21 mouse cellular contexts compared by ENCODE assay signal in the genomic region with DNA sequence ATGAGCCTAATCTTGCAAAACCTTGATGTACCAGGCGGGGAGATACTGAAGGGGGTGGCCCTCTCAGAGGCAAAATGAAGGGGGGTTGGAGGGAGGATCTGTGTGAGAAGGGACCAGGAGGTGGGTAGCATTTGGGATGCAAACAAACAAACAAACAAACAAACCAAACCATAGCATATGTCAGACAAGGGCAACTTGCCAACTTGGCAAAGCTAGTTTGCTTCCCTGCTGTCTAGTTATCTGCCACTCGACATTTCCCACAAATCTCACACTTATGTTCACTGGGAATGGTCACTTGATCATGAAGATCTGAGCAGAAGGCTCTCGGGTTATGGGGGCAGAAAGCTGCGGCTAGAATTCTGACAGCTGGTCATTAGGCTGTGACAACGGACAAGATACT.
DNase-seq lines count a peak whose midpoint lies in the region; ATAC-seq lines count a peak whose summit lies in the region.
"Had no signal": no experiment of that assay in that cellular context is flagged by ENCODE, and none has a peak within 500 bp of the region (broad histone marks: within the 10 kb centered on the region; RNA-seq: fewer than 3 reads in every experiment).

No protein-coding gene starts in this region.

- WGBS in hindbrain, embryonic 16.5 days = 64% methylated on average over 5 of the region's 5 CpGs
- WGBS in hindbrain, embryonic 10.5 days = 88% methylated on average over 5 of the region's 5 CpGs

- H3K4me2 ChIP-seq in hindbrain, embryonic 16.5 days (ENCODE audit: low read length) = no peak overlapping the region
- H3K4me2 ChIP-seq: embryonic facial prominence, embryonic 15.5 days; heart, embryonic 11.5 days; limb, embryonic 12.5 days; liver, embryonic 13.5 days; lung, embryonic 15.5 days had no signal

- no peaks in the 10 kb centered on the region for H3K36me3 ChIP-seq in hindbrain, embryonic 16.5 days (ENCODE audit: control insufficient read depth, insufficient read depth, low read length)
- no peaks in the 10 kb centered on the region for H3K36me3 ChIP-seq in hindbrain, embryonic 10.5 days
- H3K36me3 ChIP-seq: embryonic facial prominence, embryonic 15.5 days; limb, embryonic 12.5 days; liver, embryonic 13.5 days; lung, embryonic 15.5 days; midbrain, embryonic 10.5 days had no signal

- H3K27ac ChIP-seq in hindbrain, embryonic 16.5 days (ENCODE audit: low read depth, low read length) = no peak overlapping the region
- H3K27ac ChIP-seq in hindbrain, embryonic 10.5 days = no peak overlapping the region
- H3K27ac ChIP-seq: embryonic facial prominence, embryonic 15.5 days; layer of hippocampus, adult 2 months; limb, embryonic 12.5 days; liver, embryonic 13.5 days; lung, embryonic 15.5 days; macrophage; midbrain, embryonic 10.5 days had no signal

- ATAC-seq in hindbrain, embryonic 16.5 days = peak; percentile 48; the same call in 1 of the 2 replicates
- ATAC-seq in cerebellum, adult (ENCODE audit: insufficient number of reproducible peaks, low FRiP score, low TSS enrichment) = peak; percentile 88
- ATAC-seq: inflammation-experienced regulatory T-cells, adult 6 months had no signal

- H3K4me3 ChIP-seq in hindbrain, embryonic 16.5 days (ENCODE audit: low read length) = no peak overlapping the region
- H3K4me3 ChIP-seq in hindbrain, embryonic 10.5 days = no peak overlapping the region
- H3K4me3 ChIP-seq: embryonic facial prominence, embryonic 15.5 days; layer of hippocampus, adult 2 months; limb, embryonic 12.5 days; liver, embryonic 13.5 days; lung, embryonic 15.5 days; midbrain, embryonic 10.5 days had no signal

- no peaks in the 10 kb centered on the region for H3K4me1 ChIP-seq in hindbrain, embryonic 16.5 days (ENCODE audit: control insufficient read depth, insufficient read depth, low read depth, low read length)
- H3K4me1 ChIP-seq in hindbrain, embryonic 10.5 days (replicated peaks) = no peaks in the 10 kb centered on the region
- H3K4me1 ChIP-seq: embryonic facial prominence, embryonic 15.5 days; limb, embryonic 12.5 days; liver, embryonic 13.5 days; lung, embryonic 15.5 days; midbrain, embryonic 10.5 days had no signal

- H3K9ac ChIP-seq in hindbrain, embryonic 16.5 days (ENCODE audit: low read depth, low read length) = no peak overlapping the region
- H3K9ac ChIP-seq: embryonic facial prominence, embryonic 15.5 days; limb, embryonic 12.5 days; liver, embryonic 13.5 days; lung, embryonic 15.5 days had no signal

- H3K9me3 ChIP-seq in hindbrain, embryonic 16.5 days (ENCODE audit: control insufficient read depth, low read length) = no peaks in the 10 kb centered on the region
- no peaks in the 10 kb centered on the region for H3K9me3 ChIP-seq in hindbrain, embryonic 10.5 days
- H3K9me3 ChIP-seq: embryonic facial prominence, embryonic 15.5 days; limb, embryonic 12.5 days; liver, embryonic 13.5 days; lung, embryonic 15.5 days; midbrain, embryonic 10.5 days had no signal

- DNase-seq in hindbrain, embryonic 10.5 days (ENCODE audit: low spot score) = no peak
- peak; percentile 90 for DNase-seq in brain, adult 2 months (ENCODE audit: low read depth, low spot score)
- peak; percentile 83 for DNase-seq in cerebellum, adult 9-11 months
- DNase-seq in urinary bladder, postnatal 14 days (ENCODE audit: low spot score) = no peak
- no peak for DNase-seq in heart, postnatal 10 days
- no peak for DNase-seq in retina, postnatal 1 day
- DNase-seq: heart, postnatal 14 days; kidney, adult 2 months; kidney, postnatal 14 days; liver, embryonic 13.5 days; thymus, postnatal 36 days had no signal

- intact Hi-C loops in heart, postnatal 10 days (cut with DNase I) = no loop called here

- H3K27me3 ChIP-seq in hindbrain, embryonic 16.5 days (replicated peaks; ENCODE audit: control insufficient read depth, insufficient read depth, low read length) = no peaks in the 10 kb centered on the region
- no peaks in the 10 kb centered on the region for H3K27me3 ChIP-seq in hindbrain, embryonic 10.5 days (ENCODE audit: insufficient read depth, poor library complexity, severe bottlenecking)
- H3K27me3 ChIP-seq: embryonic facial prominence, embryonic 15.5 days; limb, embryonic 12.5 days; liver, embryonic 13.5 days; lung, embryonic 15.5 days had no signal

Comparison
In these comparisons a context has a peak if more than half of its experiments do, and no peak if none do; other contexts are left out.
1. DNase-seq: peak in brain, adult 2 months (single experiment) and cerebellum, adult 9-11 months (single experiment); none in hindbrain, embryonic 10.5 days (single experiment), urinary bladder, postnatal 14 days (single experiment), heart, postnatal 10 days (0 of 2) and retina, postnatal 1 day (single experiment).